ENCODE assay signal across 29 mouse cellular contexts in genomic region chr14:36245849-36246248, GRCm38 (mm10).
"Had no signal": no experiment of that assay in that cellular context is flagged by ENCODE, and none has a peak within 500 bp of the region (broad histone marks: within the 10 kb centered on the region; RNA-seq: fewer than 3 reads in every experiment).

No protein-coding gene starts in this region.

- H3K9ac ChIP-seq: embryonic facial prominence, embryonic 12.5 days; embryonic facial prominence, embryonic 13.5 days; embryonic facial prominence, embryonic 15.5 days; forebrain, embryonic 12.5 days; forebrain, embryonic 13.5 days; forebrain, embryonic 15.5 days; forebrain, postnatal 0 days had no signal

- H3K4me3 ChIP-seq: embryonic facial prominence, embryonic 10.5 days; embryonic facial prominence, embryonic 12.5 days; embryonic facial prominence, embryonic 13.5 days; embryonic facial prominence, embryonic 15.5 days; erythroblast, embryonic 14.5 days; forebrain, embryonic 10.5 days; forebrain, embryonic 12.5 days; forebrain, embryonic 13.5 days; forebrain, embryonic 15.5 days; gastrocnemius, adult 2 months; heart, adult 2 months had no signal

- H3K27me3 ChIP-seq: embryonic facial prominence, embryonic 12.5 days; embryonic facial prominence, embryonic 13.5 days; embryonic facial prominence, embryonic 15.5 days; forebrain, embryonic 12.5 days; forebrain, embryonic 13.5 days; forebrain, embryonic 15.5 days had no signal

- DNase-seq: cerebellum, adult 2 months; cerebellum, adult 8-10 months; cerebellum, adult 9-10 months; cerebellum, adult 9-11 months; cerebellum, postnatal 10 days; cerebellum, postnatal 14 days; cerebellum, postnatal 25 days; cerebellum, postnatal 36 days; embryo, embryonic 11 days; forebrain, postnatal 0 days; gastrocnemius, adult 2 months; gastrocnemius, postnatal 10 days; gastrocnemius, postnatal 14 days; gastrocnemius, postnatal 25 days; gastrocnemius, postnatal 36 days; heart, adult 11 months; heart, adult 18-20 months; heart, adult 2 months had no signal

- H3K27ac ChIP-seq: embryonic facial prominence, embryonic 10.5 days; embryonic facial prominence, embryonic 12.5 days; embryonic facial prominence, embryonic 13.5 days; embryonic facial prominence, embryonic 15.5 days; forebrain, embryonic 10.5 days; forebrain, embryonic 12.5 days; forebrain, embryonic 13.5 days; forebrain, embryonic 15.5 days; gastrocnemius, adult 2 months; heart, adult 2 months had no signal

- H3K9me3 ChIP-seq: embryonic facial prominence, embryonic 10.5 days; embryonic facial prominence, embryonic 12.5 days; embryonic facial prominence, embryonic 13.5 days; embryonic facial prominence, embryonic 15.5 days; forebrain, embryonic 10.5 days; forebrain, embryonic 12.5 days; forebrain, embryonic 13.5 days; forebrain, embryonic 15.5 days had no signal

- H3K4me2 ChIP-seq: embryonic facial prominence, embryonic 12.5 days; embryonic facial prominence, embryonic 13.5 days; embryonic facial prominence, embryonic 15.5 days; forebrain, embryonic 12.5 days; forebrain, embryonic 13.5 days; forebrain, embryonic 15.5 days had no signal

- H3K4me1 ChIP-seq: embryonic facial prominence, embryonic 10.5 days; embryonic facial prominence, embryonic 12.5 days; embryonic facial prominence, embryonic 13.5 days; embryonic facial prominence, embryonic 15.5 days; forebrain, embryonic 10.5 days; forebrain, embryonic 12.5 days; forebrain, embryonic 13.5 days; forebrain, embryonic 15.5 days had no signal

- H3K36me3 ChIP-seq: embryonic facial prominence, embryonic 10.5 days; embryonic facial prominence, embryonic 12.5 days; embryonic facial prominence, embryonic 13.5 days; embryonic facial prominence, embryonic 15.5 days; forebrain, embryonic 10.5 days; forebrain, embryonic 12.5 days; forebrain, embryonic 15.5 days had no signal

- ATAC-seq: forebrain, embryonic 13.5 days; forebrain, embryonic 14.5 days; forebrain, embryonic 15.5 days; forebrain, embryonic 16.5 days; forebrain, postnatal 0 days had no signal
